Mouse (Mus musculus): ENCODE results near the gene Kat6b.

Kat6b gene

GRCm38 (mm10) chr14:21558440-21559131 lies 77.4 kb downstream of the Kat6b start:
- in situ Hi-C loops (cut with MboI, MseI), result no loop called here

DNA sequence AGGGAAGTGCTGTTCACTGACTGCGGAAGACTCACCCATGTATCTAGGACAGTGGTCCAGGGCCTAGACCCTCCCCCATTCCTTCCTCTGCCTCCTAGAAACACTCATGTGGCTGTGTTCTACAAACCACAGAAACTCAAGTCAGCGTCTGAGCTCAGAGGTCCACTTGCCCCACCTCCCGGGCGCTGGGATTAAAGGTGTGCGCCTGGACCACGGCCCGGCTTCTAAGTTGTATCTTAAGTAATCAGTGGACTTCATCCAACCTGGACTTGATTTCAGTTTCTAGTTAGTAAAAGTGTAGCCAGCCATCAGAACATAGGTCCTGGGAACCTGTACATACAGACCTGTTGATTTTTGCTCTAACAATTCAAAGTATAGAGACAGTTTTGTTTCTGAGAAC lies 78.2 kb downstream of the Kat6b start:
- in situ Hi-C loops (cut with MboI, MseI), result no loop called here

DNA sequence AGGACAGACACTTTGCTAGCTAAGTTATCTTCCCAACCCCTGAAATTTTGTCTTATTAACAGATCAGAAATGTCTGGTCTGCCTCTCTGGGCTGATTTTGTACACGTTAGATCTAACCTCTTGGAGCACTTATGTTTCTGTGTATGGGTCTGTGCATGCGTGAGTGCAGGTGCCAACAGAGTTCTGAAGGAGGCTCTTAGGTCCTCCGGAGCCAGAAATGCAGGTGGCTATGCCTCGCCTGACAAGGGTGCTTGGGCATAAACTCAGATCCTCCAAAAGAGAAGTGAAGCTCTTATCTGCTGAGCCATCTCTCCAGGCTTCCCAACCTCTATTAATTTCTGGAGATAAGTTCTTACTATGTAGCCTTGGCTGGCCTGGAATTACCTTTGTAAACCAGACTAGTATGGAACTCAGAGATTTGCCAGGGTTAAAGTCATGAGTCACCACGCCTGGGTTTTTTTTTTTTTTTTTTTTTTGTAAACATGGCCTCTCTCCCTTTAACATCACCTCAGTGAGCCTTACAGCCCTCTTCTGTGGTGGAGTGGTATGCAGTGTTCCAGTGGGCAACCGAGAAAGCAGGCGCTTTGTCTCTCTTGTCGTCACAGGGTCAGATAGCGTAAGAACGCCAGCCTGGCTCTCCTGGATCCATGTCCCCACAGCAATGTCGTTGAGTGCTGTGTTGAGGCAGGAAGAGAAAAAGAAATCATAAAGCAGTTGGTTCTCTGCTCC lies 79.4 kb downstream of the Kat6b start:
- in situ Hi-C loops (cut with MboI, MseI), result no loop called here

DNA sequence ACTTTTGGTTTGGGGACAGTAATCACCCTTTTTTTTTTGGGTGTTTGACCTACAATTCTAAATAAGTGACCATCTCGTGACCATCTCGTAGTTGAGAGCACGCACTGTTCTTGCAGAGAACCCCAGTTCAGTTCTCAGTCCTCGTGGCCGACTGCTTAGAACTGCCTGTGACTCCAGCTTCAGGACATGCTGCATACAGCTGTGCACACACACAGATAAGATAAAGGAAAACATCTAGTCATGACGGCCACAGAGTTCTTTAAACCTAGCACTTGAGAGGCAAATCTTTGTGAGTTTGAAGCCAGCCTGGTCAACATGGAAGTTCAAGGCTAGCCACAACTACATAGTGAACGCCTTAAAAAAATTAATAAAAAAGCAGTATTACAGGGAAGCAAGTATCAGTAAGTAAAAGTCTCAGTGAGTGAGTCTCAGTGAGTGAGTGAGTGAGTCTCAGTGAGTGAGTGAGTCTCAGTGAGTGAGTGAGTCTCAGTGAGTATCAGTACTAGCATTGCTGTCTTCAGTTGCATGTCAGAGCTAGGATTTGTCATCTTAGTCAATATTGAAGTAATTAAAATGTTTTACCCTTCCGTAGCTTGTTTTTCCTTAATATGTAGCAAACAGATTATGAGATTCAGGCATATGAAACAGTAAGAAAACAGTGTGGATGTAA lies 80.3 kb downstream of the Kat6b start:
- in situ Hi-C loops (cut with MboI, MseI), result no loop called here

DNA sequence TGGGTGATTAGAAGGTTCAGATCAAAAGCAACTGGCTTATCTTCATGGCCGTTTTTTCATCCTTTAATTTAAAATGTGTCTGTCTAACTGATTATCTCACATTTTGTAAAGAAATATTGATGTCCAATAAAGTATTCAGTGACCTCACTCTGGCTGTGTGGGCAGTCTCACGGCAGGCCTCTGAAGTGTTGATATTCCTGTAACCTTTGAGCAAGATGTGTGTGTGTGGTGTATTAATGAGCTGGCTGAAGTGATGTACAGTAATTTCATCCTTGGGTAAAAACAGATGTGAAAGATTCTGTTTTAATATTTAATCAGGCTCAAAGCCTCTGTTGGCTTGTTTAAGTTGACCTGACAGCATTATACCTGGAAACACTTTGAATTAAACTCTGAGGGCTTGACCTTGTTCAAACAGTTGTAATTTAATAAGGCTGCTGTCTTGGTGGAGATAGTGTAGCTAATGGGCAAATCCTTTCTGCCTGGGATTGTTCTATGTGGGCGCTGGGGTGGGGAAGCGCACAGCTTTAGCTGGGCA lies 82.4 kb downstream of the Kat6b start:
- in situ Hi-C loops (cut with MboI, MseI), result no loop called here

DNA sequence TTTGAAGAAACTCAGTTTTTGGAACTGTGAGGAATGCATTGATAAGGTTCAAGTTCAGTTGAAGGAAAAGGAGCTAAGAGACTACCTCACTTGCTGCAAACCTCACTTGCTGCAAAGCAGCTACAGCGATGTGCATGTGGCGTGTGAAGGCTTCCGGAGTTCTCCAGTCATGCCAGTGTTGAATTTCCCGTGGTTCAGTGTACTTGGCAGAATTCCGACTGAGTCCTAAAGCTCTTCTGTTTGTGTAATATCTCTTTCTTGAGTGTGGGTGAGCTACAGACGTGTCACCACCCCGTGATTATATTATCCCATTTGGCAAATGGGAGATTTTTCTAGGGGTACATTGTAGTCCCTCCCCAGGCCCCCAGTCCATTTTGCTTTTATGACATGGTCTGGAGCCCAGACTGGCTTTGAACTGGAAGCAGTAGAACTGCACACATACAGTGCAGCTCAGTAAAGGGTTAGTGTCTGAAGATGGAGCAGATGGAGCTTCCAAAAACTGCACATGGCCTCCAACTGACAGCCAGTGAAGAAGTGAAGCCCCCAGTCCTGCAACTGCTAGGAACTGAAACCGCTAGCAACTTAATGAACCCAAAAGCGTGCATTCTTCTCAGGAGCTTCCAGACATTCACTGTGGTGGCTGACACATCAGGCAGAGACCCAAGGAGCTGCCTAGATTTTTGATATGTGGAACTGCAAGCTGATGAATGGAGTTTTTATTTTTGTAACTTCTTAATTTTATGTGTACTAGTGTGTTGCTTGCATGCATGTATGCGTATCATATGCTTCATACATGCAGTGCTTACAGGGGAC lies 84.5 kb downstream of the Kat6b start:
- in situ Hi-C loops (cut with MboI, MseI), result no loop called here

DNA sequence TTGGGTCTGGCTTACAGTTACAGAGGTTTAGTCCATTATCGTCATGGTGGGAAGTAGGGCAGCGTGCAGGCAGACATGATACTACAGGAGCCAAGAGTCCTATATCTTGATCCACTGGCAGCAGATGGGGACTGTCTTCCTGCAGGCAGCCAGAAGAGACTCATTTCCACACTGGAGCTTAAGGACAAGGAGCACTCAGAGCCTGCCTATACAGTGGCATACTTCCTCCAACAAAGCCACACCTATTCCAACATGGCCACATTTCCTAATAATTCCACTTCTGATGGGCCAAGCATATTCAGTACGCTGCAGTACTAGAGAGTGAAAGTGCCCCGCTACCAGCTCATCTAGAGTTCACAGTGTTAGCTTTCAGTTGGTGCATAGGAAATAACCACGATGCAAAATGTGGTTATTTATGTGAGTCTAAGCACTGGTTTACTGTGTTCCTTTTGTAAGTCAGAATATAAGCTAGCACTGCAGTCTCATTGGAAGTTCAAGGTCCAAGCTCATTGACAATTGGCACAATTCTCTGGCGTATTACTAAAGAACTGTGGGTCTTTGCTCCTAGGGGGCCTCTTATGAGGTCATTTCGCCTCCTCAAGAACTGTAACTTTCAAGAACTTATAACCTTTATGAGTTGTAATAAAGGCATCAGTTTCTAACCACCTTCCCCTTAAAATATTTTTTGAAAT lies 86.2 kb downstream of the Kat6b start:
- in situ Hi-C loops (cut with MboI, MseI), result no loop called here

DNA sequence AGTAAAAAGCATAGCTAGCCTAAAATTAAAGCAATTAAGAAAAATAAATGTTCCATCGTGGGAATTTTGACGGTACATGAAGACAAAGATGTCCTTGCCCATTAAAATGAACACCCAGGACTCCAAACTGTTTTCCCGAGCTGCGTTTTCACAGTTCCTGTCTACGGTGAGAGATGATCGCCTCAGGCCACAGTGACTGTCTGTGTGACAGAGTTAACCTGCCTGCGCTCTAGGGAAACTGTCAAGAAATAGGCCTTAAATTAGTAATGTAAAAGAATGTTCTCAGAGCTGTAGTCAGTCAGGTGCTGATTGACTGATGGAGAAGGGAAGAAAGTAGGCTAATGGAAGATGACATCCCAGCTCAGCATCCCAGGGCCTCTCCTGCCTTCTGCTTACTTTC lies 87.6 kb downstream of the Kat6b start:
- in situ Hi-C loops (cut with MboI, MseI), result no loop called here

- in situ Hi-C loops (cut with MboI, MseI), result no loop called here
Observed at GRCm38 (mm10) chr14:21574686-21575309, 93.6 kb downstream of the Kat6b start.

DNA sequence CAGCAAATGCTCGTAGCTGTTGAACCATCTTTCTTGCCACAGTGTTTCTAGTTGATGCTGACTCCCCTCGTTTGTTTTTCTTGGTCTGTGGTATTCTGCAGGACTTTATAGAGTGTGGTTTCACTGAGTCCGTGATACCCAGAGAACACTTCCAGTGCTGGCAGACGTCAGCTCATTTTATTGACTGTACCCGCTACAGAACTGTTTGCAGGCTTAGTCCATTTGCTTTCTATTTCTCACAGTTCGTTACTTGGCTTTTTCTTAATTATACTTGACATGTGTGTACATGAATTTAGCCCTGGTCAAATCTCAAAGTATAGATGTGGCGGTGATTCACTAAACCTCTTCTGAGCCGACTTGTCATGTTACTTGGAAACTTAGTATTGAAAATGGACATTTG lies 95.6 kb downstream of the Kat6b start:
- in situ Hi-C loops (cut with MboI, MseI), result no loop called here

GRCm38 (mm10) chr14:21581198-21581597 lies 100.0 kb downstream of the Kat6b start:
- in situ Hi-C loops (cut with MboI, MseI), result no loop called here

DNA sequence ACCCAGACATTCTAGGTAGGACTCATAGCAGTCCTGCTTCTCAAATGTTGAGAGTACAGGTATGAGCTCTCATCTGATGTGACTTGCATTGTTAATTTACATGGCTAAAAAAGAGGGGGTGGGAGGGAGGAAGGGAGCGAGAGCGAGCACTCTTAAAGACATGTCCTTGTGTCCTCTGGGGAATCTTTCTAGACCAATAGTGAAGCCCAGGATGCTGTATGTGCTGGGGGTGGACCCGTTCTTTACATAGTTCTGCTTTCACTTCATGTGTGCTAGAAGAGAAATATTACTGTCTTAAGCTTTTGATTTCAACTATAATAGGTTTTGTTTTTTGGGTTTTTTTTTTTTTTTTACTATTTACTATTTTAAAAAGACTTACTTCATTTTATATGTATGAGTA lies 101.1 kb downstream of the Kat6b start:
- in situ Hi-C loops (cut with MboI, MseI), result no loop called here

DNA sequence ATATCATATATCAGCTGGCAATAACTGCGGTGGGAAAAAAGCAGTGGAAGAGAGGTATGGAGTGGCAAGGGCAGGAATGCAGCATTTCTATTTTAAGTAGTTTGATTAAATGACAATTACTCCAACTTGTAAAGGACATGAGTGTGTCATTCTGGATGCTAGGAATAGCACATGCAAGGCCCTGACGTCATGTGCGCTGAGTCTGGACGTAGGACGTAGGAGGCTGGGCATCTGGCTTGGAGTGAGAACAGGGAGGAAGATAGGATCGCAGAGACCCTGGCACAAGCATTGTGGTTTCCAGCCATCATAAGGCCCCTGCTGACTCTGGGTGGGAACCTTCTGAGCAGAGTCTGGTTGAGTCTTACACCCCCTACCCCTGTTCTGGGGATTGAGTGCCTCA lies 101.8 kb downstream of the Kat6b start:
- in situ Hi-C loops (cut with MboI, MseI), result no loop called here

- in situ Hi-C loops (cut with MboI, MseI), result no loop called here
Observed at GRCm38 (mm10) chr14:21583868-21584267, 102.6 kb downstream of the Kat6b start.

- in situ Hi-C loops (cut with MboI, MseI), result no loop called here
Observed at GRCm38 (mm10) chr14:21584468-21585135, 103.4 kb downstream of the Kat6b start.

DNA sequence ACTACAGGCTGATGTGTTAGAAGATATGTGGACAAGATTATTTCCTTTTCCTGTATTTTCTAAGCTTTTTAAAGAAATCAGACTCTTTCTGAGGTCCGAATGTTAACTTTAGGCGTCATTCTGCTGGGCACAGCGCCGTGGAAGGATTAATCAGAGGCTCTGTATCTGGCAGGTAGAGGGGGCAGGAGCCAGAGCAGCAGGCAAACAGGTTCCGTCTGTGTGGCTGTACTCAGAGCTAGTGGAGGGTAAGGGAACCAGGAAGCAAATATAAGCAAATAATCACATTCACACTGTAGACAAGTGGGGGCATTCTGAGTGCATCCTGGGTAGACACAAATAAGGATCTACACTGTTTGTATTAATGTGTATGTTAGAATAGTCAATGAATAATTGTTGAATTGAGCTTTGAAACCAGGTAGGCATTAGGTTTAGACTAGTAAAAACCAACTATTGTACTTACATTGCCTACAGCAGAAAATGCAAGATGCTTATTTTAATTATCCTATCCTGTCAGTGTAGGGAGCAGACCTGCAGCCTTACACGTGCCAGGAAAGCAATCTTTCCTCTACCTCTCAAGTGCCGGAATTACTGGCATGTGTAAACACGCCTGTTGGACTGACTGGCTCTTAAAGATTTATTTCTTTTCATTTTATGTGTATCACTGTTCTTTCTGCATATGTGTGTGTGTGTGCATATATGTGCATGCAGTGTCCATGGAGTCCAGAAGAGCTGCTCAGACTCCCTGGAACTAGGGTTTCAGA lies 104.4 kb downstream of the Kat6b start:
- in situ Hi-C loops (cut with MboI, MseI), result no loop called here

GRCm38 (mm10) chr14:21586481-21587118 lies 105.4 kb downstream of the Kat6b start:
- in situ Hi-C loops (cut with MboI, MseI), result no loop called here

GRCm38 (mm10) chr14:21587931-21588330 lies 106.7 kb downstream of the Kat6b start:
- in situ Hi-C loops (cut with MboI, MseI), result no loop called here

DNA sequence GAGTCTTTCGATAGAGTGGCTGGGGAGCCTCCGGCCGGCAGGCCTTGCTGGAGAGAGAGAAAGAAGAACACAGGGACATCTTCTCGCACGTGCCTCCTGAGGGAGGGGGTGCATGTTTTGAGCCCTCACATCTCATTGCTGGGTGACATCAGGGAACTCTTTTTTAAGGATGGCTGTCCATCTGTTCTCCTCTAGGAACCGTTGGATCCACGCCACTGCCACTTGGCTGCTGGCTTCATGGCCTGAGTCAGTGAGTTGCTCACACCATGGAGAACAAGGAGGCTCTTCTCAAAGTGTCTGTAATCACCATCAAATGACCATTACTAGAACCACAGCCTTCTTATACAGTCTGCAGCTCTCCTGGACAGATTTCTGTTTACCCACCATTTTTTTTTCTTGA lies 108.4 kb downstream of the Kat6b start:
- in situ Hi-C loops (cut with MboI, MseI), result no loop called here

Measured in regulatory T cell (primary cell).